ENCODE assay signal across 8 mouse cellular contexts in genomic region chr11:98544890-98545677, GRCm38 (mm10). TPM values are rescaled to one million over a fixed set of nuclear protein-coding genes. Genes with fewer than 3 reads are reported as not detected.
DNase-seq lines count a peak whose midpoint lies in the region; ATAC-seq and TF ChIP-seq lines count a peak whose summit lies in the region.

No protein-coding gene starts in this region.

- no peaks in the 10 kb centered on the region for H3K4me1 ChIP-seq in cortical plate, adult 2 months (ENCODE audit: control insufficient read depth, insufficient read depth, low read length)
- H3K4me1 ChIP-seq in hindbrain, embryonic 14.5 days (replicated peaks; ENCODE audit: control insufficient read depth, insufficient read depth, low read length) = peaks cover 4% of the 10 kb centered on the region
- H3K4me1 ChIP-seq in midbrain, postnatal 0 days (ENCODE audit: insufficient read depth, low read length) = no peaks in the 10 kb centered on the region

- H3K4me3 ChIP-seq in layer of hippocampus, adult 2 months = peak overlapping the region; percentile 43
- H3K4me3 ChIP-seq in cortical plate, adult 2 months (ENCODE audit: insufficient read depth, low read length) = peak overlapping the region; percentile 13; the same call in 1 of the 2 replicates
- peak overlapping the region; percentile 39 for H3K4me3 ChIP-seq in hindbrain, embryonic 14.5 days (replicated peaks; ENCODE audit: low read length)
- peak overlapping the region; percentile 48 for H3K4me3 ChIP-seq in midbrain, postnatal 0 days (ENCODE audit: low read depth, low read length)

- no peak for TF ChIP-seq POLR2A in cortical plate, adult 2 months (IDR thresholded peaks at IDR 0.05; ENCODE audit: extremely low read depth, insufficient read depth, low read length)

- peaks cover 89% of the 10 kb centered on the region for H3K27me3 ChIP-seq in hindbrain, embryonic 14.5 days (ENCODE audit: control insufficient read depth, insufficient read depth, low read length)
- peaks cover 51% of the 10 kb centered on the region for H3K27me3 ChIP-seq in midbrain, postnatal 0 days (ENCODE audit: insufficient read depth, low read length)

- WGBS in hindbrain, embryonic 14.5 days = 3% methylated on average over 16 of the region's 16 CpGs
- WGBS in midbrain, postnatal 0 days = 4% methylated on average over 16 of the region's 16 CpGs

- no peak overlapping the region for H3K27ac ChIP-seq in layer of hippocampus, adult 2 months
- H3K27ac ChIP-seq in cortical plate, adult 2 months (ENCODE audit: insufficient read depth, low read length) = no peak overlapping the region
- H3K27ac ChIP-seq in hindbrain, embryonic 14.5 days = no peak overlapping the region
- no peak overlapping the region for H3K27ac ChIP-seq in midbrain, postnatal 0 days (ENCODE audit: low read depth, low read length)

- no peak for DNase-seq in layer of hippocampus, adult 2 months (ENCODE audit: low spot score in 2 of 2)
- DNase-seq in layer of hippocampus, adult 9-11 months = no peak
- DNase-seq in hindbrain, embryonic 14.5 days (ENCODE audit: low spot score) = no peak
- DNase-seq in midbrain, postnatal 0 days (ENCODE audit: low spot score) = no peak
- no peak for DNase-seq in cerebellum, adult 11-12 months
- DNase-seq in right cerebral cortex, postnatal 10 days (ENCODE audit: low spot score in 2 of 2) = no peak
- no peak for DNase-seq in frontal cortex, adult 2 months (ENCODE audit: extremely low spot score in 1 of 2, low spot score in 1 of 2)

- H3K9ac ChIP-seq in hindbrain, embryonic 14.5 days = peak overlapping the region; percentile 47; the same call in 1 of the 2 replicates
- H3K9ac ChIP-seq in midbrain, postnatal 0 days (replicated peaks; ENCODE audit: low read length, poor library complexity, severe bottlenecking) = peak overlapping the region; percentile 44; the same call in 1 of the 2 replicates

- TF ChIP-seq CTCF in layer of hippocampus, adult 2 months (conservative IDR thresholded peaks at IDR 0.05) = no peak
- TF ChIP-seq CTCF in cortical plate, adult 2 months (IDR thresholded peaks at IDR 0.05; ENCODE audit: extremely low read depth, insufficient read depth, low read length) = no peak
- TF ChIP-seq CTCF in midbrain, postnatal 0 days (IDR thresholded peaks at IDR 0.05) = no peak

- H3K9me3 ChIP-seq in hindbrain, embryonic 14.5 days (ENCODE audit: control insufficient read depth, low read length) = peaks cover 3% of the 10 kb centered on the region; the same call in 1 of the 2 replicates
- 0 out of 2 replicates have a peak, but pooled peaks cover 3% of the 10 kb centered on the region for H3K9me3 ChIP-seq in midbrain, postnatal 0 days (ENCODE audit: low read length)

- no peaks in the 10 kb centered on the region for H3K36me3 ChIP-seq in hindbrain, embryonic 14.5 days (replicated peaks; ENCODE audit: control insufficient read depth, insufficient read depth)
- no peaks in the 10 kb centered on the region for H3K36me3 ChIP-seq in midbrain, postnatal 0 days (ENCODE audit: insufficient read depth, low read length)

- peak overlapping the region; percentile 81 for H3K4me2 ChIP-seq in hindbrain, embryonic 14.5 days (replicated peaks)
- H3K4me2 ChIP-seq in midbrain, postnatal 0 days (ENCODE audit: low read depth, low read length, poor library complexity, severe bottlenecking) = peak overlapping the region; percentile 96

- ATAC-seq in hindbrain, embryonic 14.5 days (ENCODE audit: low FRiP score) = no peak
- no peak for ATAC-seq in midbrain, postnatal 0 days (ENCODE audit: low FRiP score)

RNA-seq across cellular contexts. Expression of gene Ikzf3, which starts 0.7 kb away (rescaled TPM):
- total RNA-seq in layer of hippocampus, adult 2 months (2021) = under 1 TPM in 1 of 2 experiments, not detected in 1; 0.20 TPM
- polyA plus RNA-seq in cortical plate, adult 2 months (2012; rRNA removed) = 0.17 and 0.44 TPM in 2 replicates
- polyA plus RNA-seq in hindbrain, embryonic 14.5 days (2014; fragmentation: Nextera tagmentation; extraction: Ambion mirVana) = 0.24 and 0.33 TPM in 2 replicates
- total RNA-seq in midbrain, postnatal 0 days (2014; rRNA removed) = 0.05 TPM in 1 of 2 replicates, not detected in the other
- 0.16 TPM in 1 of 2 replicates, not detected in the other for polyA plus RNA-seq in midbrain, postnatal 0 days (2015; fragmentation: Nextera tagmentation; extraction: Ambion mirVana)
- polyA plus RNA-seq in frontal cortex, adult 2 months (2012; rRNA removed) = 0.17 and 0.32 TPM in 2 replicates

RNA-seq across cellular contexts. Expression of gene Zpbp2, which starts 5.8 kb away (rescaled TPM):
- total RNA-seq in layer of hippocampus, adult 2 months (2021) = not detected
- 0.23 TPM in 1 of 2 replicates, not detected in the other for polyA plus RNA-seq in cortical plate, adult 2 months (2012; rRNA removed)
- not detected in 2 replicates for polyA plus RNA-seq in hindbrain, embryonic 14.5 days (2014; fragmentation: Nextera tagmentation; extraction: Ambion mirVana)
- total RNA-seq in midbrain, postnatal 0 days (2014; rRNA removed) = 0.24 TPM in 1 of 2 replicates, not detected in the other
- polyA plus RNA-seq in midbrain, postnatal 0 days (2015; fragmentation: Nextera tagmentation; extraction: Ambion mirVana) = 0.36 and 0.39 TPM in 2 replicates
- polyA plus RNA-seq in frontal cortex, adult 2 months (2012; rRNA removed) = 0.10 TPM in 1 of 2 replicates, not detected in the other

RNA-seq across cellular contexts. Expression of gene Ormdl3, which starts 42.1 kb away (rescaled TPM):
- 10 to 100 TPM; 51.1 to 55.8 TPM for total RNA-seq in layer of hippocampus, adult 2 months (2021)
- 55.0 and 56.1 TPM in 2 replicates for polyA plus RNA-seq in cortical plate, adult 2 months (2012; rRNA removed)
- polyA plus RNA-seq in hindbrain, embryonic 14.5 days (2014; fragmentation: Nextera tagmentation; extraction: Ambion mirVana) = 14.9 and 17.3 TPM in 2 replicates
- 104 and 115 TPM in 2 replicates for total RNA-seq in midbrain, postnatal 0 days (2014; rRNA removed)
- polyA plus RNA-seq in midbrain, postnatal 0 days (2015; fragmentation: Nextera tagmentation; extraction: Ambion mirVana) = 108 and 111 TPM in 2 replicates
- 54.6 and 57.1 TPM in 2 replicates for polyA plus RNA-seq in frontal cortex, adult 2 months (2012; rRNA removed)

RNA-seq across cellular contexts. Expression of gene Lrrc3c, which starts 53.0 kb away (rescaled TPM):
- total RNA-seq in layer of hippocampus, adult 2 months (2021) = not detected
- polyA plus RNA-seq in cortical plate, adult 2 months (2012; rRNA removed) = not detected in 2 replicates
- not detected in 2 replicates for polyA plus RNA-seq in hindbrain, embryonic 14.5 days (2014; fragmentation: Nextera tagmentation; extraction: Ambion mirVana)
- total RNA-seq in midbrain, postnatal 0 days (2014; rRNA removed) = not detected in 2 replicates
- not detected in 2 replicates for polyA plus RNA-seq in midbrain, postnatal 0 days (2015; fragmentation: Nextera tagmentation; extraction: Ambion mirVana)
- not detected in 2 replicates for polyA plus RNA-seq in frontal cortex, adult 2 months (2012; rRNA removed)
